Mouse (Mus musculus): ENCODE measurements at regions not wholly inside any gene's neighbourhood (a gene's known extent, or its start where the extent isn't known, plus 50 kb on each side); places are given as distances from the start of the nearest gene placed in this dataset.
A peak's percentile ranks its signal among the peaks of the same experiment; 100 is the strongest.
"Not testable (repeated sequence)": the region's sequence is repeated elsewhere in the genome, so short reads cannot be mapped to it uniquely, and the experiment has no call there.

DNA sequence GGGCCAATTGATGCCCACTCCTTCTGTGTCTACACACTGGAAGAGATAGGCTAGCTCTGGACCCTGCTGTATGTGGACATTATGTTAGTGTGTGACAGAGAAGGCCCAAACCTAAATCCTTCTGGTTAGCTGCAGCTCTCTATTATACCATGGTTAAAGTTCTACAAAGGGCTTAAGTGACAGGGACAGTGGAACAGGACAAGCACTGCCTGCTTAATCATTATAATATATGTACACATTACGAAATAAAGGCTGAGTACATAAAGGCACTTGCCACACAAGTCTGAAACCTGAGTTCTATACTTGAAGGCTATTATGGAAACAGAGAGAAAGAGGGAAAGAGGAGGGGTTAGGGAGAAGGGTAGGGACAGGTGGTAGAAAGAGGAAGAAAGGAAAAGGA lies 55.2 kb downstream of the Rdh14 start:
- DNase-seq (ENCODE audit: low spot score in 2 of 2) = no peak

DNA sequence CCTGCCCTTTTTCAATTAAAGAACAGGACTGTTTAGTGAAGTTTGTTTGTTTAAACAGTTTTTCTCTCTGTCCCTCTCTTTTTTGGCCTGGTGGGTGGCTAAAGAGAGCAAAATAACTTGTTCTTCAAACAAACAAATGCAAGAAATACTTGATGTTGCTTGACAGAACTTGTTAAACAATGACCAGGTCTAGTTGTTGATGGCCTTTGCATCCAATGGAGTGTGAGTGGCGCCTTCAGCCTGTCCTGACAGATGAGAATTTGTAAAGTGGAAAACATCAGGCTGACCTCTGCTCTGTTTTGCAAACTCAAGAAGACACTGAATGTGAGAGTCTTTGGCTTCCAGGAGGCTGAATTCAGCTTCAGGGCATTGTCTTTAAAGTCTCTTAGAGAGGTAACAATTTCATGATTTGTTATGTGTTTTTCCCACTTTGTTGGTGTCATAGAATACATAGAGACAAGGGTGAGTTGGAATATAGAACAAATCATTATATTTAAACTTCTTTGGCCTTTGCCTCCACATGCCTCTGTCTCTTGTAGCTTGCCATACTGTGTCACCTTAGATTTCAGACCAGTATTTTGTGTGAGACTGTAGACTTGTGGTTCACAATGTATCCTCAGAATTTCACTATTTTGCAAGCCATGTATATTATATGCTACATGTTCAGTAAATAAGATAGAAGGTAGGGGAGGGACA lies 67.5 kb downstream of the Rdh14 start:
- no peak for DNase-seq (ENCODE audit: low spot score in 2 of 2)

DNA sequence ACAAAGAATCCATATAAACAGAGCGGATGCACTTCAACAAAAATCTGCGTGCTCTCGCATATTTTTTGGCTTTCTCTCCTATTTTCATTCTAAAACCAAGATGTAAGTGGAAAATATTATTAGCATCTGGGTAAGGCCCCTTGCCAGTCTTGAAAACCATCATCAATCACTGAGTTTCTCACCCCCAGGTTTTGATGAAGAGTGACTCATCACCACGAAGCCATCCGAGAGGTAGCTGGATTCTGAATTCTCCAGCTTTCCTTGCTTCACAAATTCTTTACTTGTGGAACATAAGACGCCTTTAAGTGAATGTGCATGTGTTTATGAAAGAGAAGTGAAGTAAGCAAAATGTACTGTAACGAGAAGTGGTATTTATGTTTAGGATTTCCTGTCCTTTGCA lies 71.2 kb downstream of the Rdh14 start:
- no peak for DNase-seq (ENCODE audit: low spot score in 2 of 2)

DNA sequence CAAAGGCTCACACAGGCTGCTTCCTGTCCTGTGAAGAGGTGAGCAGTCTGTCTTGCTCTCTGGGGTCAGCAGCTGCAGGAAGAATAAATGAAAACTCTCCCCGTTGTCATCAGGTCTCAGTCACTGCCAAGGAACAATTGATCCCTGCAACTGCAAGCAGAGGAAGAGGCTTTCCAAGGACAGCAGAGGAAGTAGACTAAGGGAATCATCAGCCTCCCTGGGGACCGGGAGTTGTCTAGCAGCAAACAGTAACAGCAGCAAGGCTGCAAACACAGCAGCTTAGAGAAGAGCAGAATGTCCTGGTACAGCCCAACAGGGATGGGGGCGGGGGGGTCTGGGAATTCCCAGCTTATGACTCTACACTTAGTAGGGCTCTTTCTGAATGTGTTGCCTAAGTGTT lies 72.4 kb downstream of the Rdh14 start:
- no peak for DNase-seq (ENCODE audit: low spot score in 2 of 2)

DNA sequence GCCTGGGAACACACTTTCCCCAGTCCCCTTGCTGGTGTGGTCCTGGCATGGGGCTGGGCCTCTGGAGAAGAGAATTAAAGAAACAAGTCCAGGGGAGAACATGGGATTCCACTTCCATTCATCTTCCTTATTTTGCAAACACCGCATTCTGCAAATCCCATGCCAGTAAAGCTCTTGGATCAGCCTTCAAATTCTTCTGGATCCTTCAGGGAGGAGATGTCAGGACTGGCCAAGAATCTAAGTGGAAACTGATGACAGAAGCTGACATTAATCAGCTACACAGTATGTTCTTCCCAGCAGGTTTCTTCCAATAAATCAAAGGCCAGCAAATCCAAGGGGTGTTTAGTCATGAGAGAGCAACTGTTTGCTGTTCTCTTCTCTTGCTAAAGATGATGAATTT lies 83.4 kb downstream of the Rdh14 start:
- no peak for DNase-seq (ENCODE audit: low spot score in 2 of 2)

DNA sequence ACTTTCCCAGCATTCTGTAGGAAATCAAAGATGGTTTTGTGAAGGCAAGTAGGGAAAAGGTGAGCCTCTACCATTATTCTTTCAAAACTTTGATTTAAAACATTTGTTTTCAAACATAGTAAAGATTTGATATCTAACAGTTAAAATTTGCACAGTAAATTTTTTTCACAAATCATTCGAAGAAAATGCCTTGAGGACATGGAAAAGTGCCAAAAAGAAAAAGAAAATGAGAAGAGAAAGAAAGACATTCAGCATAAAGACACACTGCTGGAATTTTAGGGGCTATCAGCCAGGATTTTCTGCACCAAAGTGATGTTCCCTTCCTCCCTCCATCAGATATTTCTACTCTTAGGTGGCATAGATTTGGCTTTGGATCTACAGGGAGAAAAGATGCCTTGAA lies 90.2 kb downstream of the Rdh14 start:
- DNase-seq (ENCODE audit: low spot score in 2 of 2) = no peak

DNA sequence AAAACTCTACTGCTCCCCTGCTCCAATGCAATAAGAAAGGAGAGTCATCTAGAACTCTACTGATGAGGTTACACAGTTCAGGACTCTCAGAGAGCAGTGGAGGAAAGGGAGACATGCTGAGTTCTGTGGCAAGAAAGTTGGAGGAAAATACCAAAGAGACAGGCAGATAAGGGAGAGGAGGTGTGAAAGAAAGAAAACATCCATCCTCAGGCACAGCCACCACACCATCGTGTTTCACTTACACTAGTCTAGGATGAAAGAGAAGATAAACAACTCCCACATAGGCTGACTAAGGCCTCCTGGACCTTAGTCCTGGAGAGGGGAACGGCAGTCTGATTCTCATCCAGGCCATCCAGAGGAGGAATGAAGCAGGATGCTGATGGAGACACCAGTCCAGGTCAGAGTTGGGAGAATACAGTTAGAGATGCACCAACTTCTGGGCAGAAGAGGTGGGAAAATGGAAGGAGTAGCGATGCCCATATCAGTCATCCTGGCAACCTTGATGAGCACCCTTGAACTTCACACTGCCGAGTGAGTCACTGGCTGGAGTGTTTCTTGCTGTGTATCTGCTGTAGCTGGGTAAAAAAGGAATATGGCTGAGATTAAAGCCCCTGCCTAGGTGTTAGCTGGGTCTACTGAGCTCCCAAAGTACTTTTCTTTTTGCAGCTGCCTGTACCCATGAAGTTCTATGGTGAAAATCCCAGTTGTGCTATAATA lies 91.9 kb downstream of the Rdh14 start:
- no peak for DNase-seq (ENCODE audit: low spot score in 2 of 2)

DNA sequence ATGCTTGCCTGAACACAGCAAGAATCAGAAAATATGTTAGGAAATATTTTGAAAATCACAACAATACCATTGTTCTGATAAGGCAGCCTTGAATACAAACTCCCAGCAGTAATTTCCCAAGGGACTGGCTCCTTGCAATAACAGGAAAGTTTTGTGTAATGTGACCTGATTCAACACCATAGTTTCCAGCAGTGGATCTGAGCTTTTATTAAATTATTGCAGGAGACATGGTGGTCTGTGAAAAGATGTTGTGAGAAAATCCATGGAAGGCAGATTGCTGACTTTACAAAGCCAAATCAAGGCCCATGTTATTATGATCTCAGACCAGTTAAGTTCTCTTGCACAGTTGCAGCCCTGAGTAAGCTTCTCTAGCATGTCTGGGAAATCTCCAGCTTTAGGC lies 116.1 kb downstream of the Rdh14 start:
- no peak for DNase-seq (ENCODE audit: low spot score in 2 of 2)

DNA sequence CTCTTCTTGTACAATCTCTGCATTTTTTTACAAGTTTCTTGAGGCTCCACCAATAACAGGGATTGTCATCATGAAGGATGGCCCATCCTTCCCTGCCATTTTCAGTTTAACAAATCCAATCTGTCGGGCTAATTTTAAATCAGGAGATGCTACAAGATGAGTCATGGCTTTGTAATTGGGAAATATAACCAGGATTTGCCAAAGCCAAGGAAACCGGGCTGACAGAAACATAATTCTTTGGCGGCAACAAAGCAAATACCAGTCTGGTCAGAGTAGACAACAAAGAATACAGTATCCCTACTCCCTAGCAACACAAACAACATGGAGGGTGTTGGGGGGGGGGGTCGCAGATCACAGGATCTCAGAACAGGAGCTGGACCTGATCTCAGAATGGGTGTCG lies 123.0 kb downstream of the Rdh14 start:
- no peak for DNase-seq (ENCODE audit: low spot score in 2 of 2)

DNA sequence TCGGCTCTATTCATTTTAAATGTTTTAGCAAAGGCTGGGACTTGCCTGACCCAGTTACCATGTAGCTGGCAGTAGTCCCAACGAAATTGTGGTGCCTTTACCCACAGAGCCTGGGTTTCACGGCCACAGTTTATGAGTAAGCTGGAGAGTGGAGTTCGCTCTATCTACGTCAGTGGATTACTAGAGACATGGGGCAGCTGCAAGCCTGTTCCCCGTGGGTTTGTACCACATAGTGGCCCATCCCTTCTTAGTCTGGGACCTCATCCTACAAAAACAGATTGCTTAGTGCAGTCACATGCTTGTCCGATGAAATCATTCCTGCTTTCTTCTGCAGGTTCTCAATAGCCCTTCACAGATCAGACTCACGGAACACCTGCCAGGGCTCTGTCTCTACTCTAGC lies 123.7 kb downstream of the Rdh14 start:
- peak in 1 of 2 experiments; percentile 7 for DNase-seq (ENCODE audit: low spot score in 2 of 2)

DNA sequence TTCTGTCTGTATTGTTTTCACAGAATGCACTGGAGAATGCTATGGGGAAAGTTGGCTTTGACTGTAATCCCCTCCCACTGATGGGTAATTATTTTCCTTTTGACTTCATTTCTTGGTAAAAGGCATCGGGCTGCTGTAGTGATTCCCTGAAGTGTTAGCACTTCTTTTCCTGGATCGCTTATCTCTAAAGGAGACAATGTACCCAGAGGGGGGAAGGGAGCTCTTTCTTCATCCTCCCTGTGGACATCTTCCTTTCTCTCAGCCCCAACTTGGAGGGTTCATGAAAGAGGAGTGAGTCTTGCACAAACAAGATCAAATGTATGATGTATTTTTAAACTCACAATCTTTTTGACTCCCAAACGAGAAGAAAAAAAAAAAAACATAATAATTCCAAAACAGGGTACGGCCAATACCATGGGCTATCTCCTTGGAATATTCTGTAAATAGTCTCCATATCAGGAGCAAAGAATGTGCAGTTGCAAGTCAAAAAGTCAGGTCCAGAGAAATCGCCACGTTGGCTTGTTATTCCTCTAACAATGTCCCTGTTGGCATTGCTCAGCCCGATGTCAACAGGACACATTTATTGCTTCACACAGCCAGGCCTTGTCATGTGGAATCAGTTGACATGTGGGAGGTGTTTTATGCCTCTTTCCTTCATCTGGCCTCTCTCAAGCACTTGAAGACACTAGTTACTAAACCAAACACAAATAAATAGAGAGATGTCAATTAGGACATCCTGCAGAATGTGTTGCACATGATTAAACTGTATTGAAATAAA lies 134.1 kb downstream of the Rdh14 start:
- DNase-seq (ENCODE audit: low spot score in 2 of 2) = no peak

DNA sequence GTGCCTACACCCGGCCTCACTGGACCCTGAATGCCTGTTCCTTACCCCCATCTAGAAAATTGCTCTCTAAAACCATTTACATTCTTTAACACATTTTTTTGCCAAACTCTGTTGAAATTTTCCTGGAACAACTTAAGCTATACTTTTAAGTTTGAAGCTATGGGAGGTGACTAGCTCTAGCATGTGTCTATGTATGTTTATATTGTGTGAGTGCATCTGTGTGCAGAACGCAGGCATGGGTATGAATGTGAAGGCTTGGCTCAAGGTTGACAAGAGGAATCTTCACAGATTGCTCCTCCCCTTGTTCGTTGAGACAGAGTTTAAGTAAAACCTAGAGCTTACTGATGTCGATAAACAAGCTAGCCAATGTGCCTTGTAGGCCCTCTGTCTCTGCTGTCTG lies 135.4 kb downstream of the Rdh14 start:
- DNase-seq (ENCODE audit: low spot score in 2 of 2) = no peak

DNA sequence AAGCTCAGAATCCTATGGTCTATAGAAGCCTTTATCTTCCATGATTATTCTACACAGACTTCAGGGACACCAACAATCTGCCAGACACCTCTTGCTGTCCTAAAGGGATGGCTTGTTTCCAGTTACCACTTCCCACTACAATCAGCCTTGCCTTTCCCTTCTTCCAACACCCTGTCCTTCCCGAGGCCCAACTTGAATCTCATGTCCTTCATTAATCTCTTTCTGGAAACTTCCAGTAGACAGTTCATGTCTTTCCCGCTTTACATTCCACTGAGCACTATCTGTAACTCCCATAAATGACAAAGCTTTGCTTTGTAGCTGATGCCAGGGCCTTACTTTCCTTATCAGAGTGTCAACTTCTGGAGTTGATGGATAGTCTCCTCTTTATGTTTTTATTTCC lies 138.5 kb downstream of the Rdh14 start:
- DNase-seq (ENCODE audit: low spot score in 2 of 2) = no peak

DNA sequence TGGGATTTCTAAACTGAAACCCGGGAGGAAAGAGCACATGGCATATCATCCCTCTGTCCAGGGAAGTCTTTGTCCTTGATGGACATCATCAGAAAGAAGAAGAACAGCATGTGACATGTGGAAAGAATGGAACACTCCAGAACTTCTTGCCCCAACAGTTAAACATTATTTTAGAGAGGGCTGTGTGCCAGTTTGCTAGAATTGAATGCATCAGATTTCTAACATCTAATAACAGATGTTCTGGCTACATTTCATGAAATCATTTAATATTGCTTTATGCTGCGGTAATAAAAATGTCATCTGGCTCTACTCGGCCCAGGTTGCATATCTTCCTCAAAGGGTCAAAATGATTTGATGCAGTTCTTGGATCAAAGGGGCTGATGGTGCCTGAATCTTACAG lies 140.4 kb downstream of the Rdh14 start:
- no peak for DNase-seq (ENCODE audit: low spot score in 2 of 2)

DNA sequence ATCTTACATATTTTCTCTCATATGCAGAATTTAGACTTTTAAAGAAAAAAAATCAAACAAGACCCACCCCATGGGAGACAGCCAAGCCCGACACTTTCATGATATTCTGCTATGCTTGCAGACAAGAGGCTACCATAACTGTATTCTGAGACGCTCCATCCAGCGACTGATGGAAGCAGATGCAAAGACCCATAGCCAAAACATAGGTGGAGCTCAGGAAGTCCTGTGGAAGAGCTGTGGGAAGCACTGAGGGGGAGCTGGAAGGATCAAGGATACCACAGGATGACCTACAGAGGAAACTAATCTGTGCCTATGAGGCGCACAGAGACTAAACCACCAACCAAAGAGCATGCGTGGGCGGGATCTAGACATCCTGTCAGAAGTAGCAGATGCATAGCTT lies 143.4 kb downstream of the Rdh14 start:
- no peak for DNase-seq (ENCODE audit: low spot score in 2 of 2)

DNA sequence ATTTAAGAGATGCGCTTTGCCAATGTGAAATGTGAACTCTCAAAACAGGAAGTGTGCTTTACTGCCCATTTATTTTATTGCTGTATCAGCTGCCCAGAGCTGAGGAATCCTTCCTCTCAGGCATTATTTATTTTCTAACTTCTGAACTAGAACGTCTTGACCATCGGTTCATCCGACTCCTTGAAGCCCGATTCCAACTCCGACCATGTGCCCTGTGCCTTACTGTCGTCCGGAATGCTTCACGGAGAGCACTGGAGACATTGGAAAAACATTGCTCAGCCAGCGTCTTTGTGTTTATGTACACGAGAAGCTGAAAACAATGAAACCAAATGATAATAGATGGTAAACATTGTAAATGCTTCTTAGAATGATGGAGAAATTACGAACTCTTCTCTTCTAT lies 145.7 kb downstream of the Rdh14 start:
- no peak for DNase-seq (ENCODE audit: low spot score in 2 of 2)

DNA sequence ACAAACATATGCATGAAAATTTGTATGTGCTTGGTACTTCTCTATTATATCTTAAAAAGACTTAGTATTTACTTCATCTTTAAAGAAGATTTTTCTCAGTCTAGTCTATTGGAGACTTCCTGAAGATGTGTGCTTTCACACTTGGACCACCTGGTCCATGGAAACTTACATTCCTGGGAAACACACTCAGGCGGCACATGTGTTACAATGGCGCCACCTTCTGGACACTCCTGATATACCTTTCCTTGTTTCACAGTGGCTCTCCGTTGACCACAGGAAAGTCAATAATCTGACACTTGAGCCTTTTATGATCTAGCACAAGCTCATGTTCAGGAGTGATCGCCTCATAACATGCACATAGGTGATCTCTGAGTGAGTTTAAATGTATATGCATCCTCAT lies 146.5 kb downstream of the Rdh14 start:
- peak in 1 of 2 experiments; percentile 62 for DNase-seq (ENCODE audit: low spot score in 2 of 2)

DNA sequence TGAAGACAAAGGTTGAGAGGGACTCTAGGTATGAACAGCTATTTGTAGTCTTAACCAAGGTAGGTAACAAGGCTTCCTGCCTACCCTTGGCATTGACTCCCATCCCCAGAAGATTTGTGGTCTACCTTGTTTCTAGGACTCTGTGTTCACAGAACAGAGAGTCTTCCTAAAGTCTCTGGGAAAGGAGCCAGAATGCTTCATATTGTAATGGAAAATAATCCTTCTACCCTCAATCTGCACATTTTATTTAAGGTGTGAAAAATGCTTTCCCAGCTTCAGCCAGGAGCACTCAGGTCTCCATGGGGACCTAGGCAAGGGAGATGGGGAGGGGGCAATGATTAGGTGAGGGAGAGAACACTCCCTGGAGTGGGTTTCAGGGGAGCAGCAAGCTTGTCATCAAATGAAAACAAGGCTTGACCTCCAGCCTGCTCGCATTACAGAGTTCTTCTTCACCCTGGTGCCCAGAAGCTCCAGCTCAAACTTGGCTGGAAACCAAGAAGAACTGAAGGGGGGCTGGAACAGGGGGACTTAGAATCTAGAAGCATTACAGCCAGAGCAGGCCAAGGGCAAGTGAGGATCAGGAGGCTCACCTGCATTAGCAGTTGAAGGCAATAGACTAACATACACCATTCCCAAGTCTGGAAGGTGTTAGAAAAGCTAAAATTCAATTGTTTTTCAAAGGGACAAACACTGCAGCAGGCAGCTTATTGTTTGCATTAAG lies 159.1 kb downstream of the Rdh14 start:
- no peak for DNase-seq (ENCODE audit: low spot score in 2 of 2)

DNA sequence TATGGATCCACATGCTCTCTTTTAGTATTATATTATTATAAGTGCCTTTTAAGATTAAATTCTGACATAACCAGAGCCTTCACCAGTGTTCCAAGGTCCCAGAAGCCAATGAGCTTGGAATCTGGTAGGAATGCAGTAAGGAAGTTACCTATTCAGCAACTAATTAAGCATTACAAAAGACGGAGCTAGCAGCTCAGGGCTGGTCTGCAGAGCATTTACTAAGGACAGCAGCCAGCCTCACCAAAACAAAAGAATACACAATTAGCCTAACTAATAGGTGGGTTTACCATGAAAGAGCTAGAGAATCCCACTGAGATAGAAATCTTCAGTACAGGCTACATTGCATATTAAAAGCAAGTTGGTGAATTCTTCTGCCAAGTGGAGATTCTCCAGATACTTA lies 164.1 kb downstream of the Rdh14 start:
- DNase-seq (ENCODE audit: low spot score in 2 of 2) = not testable (repeated sequence)

DNA sequence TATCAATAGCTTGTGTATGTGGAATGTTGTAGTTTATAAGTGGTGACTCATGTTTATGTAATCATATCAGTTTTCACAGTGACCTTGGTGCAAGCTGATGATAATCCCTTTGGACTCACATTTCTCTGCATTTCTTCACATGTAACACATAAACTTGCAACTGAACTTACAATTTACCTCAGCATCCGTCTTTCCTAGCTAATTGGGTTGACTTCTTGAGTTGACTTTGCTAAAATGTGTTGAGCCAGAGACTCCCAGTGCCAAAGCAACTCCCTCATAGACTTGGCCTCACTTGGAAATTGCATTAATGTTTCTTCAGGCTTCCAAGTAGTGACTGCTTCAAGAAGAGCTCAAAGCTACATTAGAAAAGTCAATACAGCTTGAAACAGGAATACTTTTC lies 172.4 kb downstream of the Rdh14 start:
- no peak for DNase-seq (ENCODE audit: low spot score in 2 of 2)

DNA sequence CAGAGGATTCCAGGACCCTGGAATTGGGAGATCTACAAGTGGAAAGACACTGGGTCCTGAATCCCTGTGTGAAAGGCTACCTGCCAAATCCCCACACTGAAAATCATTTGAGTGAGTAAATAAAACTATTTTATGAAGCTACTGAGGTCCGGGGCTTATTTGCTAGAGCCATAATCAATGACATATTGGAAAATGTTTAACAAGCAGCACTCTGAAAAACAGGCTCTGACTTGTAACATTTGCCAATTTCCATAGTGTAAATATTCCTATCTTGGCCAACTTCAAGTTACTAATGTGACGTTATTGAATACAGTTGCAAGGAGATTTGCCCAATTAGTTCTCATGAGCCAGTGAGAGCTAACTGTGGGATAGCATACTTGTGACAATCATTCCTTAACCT lies 177.3 kb downstream of the Rdh14 start:
- no peak for DNase-seq (ENCODE audit: low spot score in 2 of 2)

DNA sequence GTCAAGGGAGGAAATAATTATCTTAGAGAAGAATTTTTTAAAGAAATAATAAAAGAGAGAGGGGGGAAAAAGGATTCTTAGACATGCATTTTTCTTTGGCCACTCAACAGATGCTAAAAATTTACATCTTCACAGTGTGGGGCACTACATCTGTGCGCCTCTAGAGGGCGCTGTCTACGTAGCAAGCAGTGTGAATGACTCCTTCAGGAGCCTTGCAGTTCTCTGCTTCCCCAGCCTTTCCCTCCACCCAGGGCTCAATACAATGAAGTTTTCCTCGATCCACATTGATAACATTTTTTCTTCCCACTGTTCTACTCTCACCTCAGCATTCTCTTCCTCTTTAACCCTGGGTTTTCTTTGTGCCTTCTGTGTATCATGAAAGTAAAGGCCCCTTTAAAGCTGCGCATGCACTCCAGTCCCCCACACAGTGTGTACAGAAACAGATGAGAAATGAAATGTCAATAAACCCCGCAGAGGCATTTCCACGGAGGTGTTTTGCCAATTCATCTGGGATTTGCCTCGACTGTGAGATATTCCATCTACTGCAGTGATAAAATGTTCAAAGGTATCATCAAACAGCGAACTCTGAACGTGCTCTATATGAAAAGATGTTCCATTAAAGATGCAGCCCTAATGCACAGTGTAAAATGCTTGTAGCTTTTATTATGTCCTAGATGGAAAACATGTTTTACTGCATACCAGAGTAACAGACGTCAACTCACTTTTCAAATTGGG lies 181.2 kb downstream of the Rdh14 start:
- DNase-seq (ENCODE audit: low spot score in 2 of 2) = no peak

All from left cerebral cortex, adult 9 months (tissue).